Mouse (Mus musculus) forebrain, embryonic 16.5 days (tissue): ENCODE results near the gene Tmem59l. TPM values are rescaled to one million over a fixed set of nuclear protein-coding genes. Genes with fewer than 3 reads are reported as not detected.
A peak's percentile ranks its signal among the peaks of the same experiment; 100 is the strongest.

Source experiments
- ATAC-seq: fragments of 200-750 bp; cut with Nextera tagmentation; 2 replicates; pipeline ENCODE4 v1.8.0; 2017; ENCODE audit warnings: mild to moderate bottlenecking, moderate library complexity
- H3K27ac ChIP-seq: fragments of 300-500 bp; sonication (generic); 2 replicates; pipeline ENCODE4 v1.5.1; 2014; ENCODE audit warnings: low read length, control low read depth
- H3K27me3 ChIP-seq: fragments of 300-500 bp; sonication (generic); replicated peaks from 2 replicates; pipeline ENCODE4 v1.6.1; 2014; ENCODE audit warnings: low read length; ENCODE audit not compliant: control insufficient read depth, insufficient read depth
- H3K36me3 ChIP-seq: fragments of 300-500 bp; sonication (generic); 2 replicates; pipeline ENCODE4 v1.6.1; 2014; ENCODE audit not compliant: control insufficient read depth, insufficient read depth
- H3K4me1 ChIP-seq: fragments of 300-500 bp; sonication (generic); replicated peaks from 2 replicates; pipeline ENCODE4 v1.6.1; 2014; ENCODE audit warnings: low read length; ENCODE audit not compliant: control insufficient read depth, insufficient read depth
- H3K4me2 ChIP-seq: fragments of 300-500 bp; sonication (generic); 2 replicates; pipeline ENCODE4 v1.6.1; 2014; ENCODE audit warnings: mild to moderate bottlenecking, low read length, control low read depth
- H3K4me3 ChIP-seq: fragments of 300-500 bp; sonication (generic); replicated peaks from 2 replicates; pipeline ENCODE4 v1.5.1; 2014; ENCODE audit warnings: mild to moderate bottlenecking, low read length, control low read depth
- H3K9ac ChIP-seq: fragments of 300-500 bp; sonication (generic); replicated peaks from 2 replicates; pipeline ENCODE4 v1.6.1; 2014; ENCODE audit warnings: low read depth, low read length, control low read depth
- H3K9me3 ChIP-seq: fragments of 300-500 bp; sonication (generic); 2 replicates; pipeline ENCODE4 v1.6.1; 2016; ENCODE audit warnings: low read length; ENCODE audit not compliant: control insufficient read depth
- WGBS: fragments of 180-500 bp; shearing (Covaris S2); extraction: QIAGEN DNeasy Blood & Tissue Kit; methylation state at CpG from one replicate; pipeline ENCODE4 v1.1.7; 2014; 5-methylcytosine and 5-hydroxymethylcytosine counted together
- polyA plus RNA-seq: library from polyadenylated mRNA; unstranded; fragments of >200 nt; fragmentation: Nextera tagmentation; extraction: Ambion mirVana; gene quantifications from 2 replicates; pipeline ENCODE4 v1.2.1, GENCODE M21; 2015

Tmem59l gene
- polyA plus RNA-seq, 1 experiment from 2014 or later, result 90.8 TPM

GRCm38 (mm10) chr8:70492664-70493640 lies 5.8 kb upstream of the Tmem59l start, which contains the start of gene Crlf1:
Gene Crlf1, plus strand, starts transcription at chr8:70493158.
- ATAC-seq, result peak; percentile 3; the same call in 1 of the 2 replicates
- H3K4me1 ChIP-seq, result peaks cover 35% of the 10 kb centered on the region
- H3K36me3 ChIP-seq, result no peaks in the 10 kb centered on the region
- under 1% methylated on average over 70 of the region's 93 CpGs for WGBS
- peak within 1 kb of the TSS; percentile 43 for H3K4me3 ChIP-seq
- no peaks in the 10 kb centered on the region for H3K9me3 ChIP-seq
- peak within 1 kb of the TSS; percentile 47 for H3K9ac ChIP-seq
- H3K27ac ChIP-seq, result no peak within 1 kb of the TSS
- peaks cover 89% of the 10 kb centered on the region for H3K27me3 ChIP-seq
- H3K4me2 ChIP-seq, result peak within 1 kb of the TSS; percentile 64

GRCm38 (mm10) chr8:70490880-70491495 lies 3.8 kb upstream of the Tmem59l start:
- Histone ChIP-seq H3K4me2 (no peak overlapping the region), H3K9me3 (no peaks in the 10 kb centered on the region)

GRCm38 (mm10) chr8:70490061-70490879 lies 3.1 kb upstream of the Tmem59l start:
- Histone ChIP-seq H3K27ac (no peak overlapping the region), H3K4me3 (no peak overlapping the region), H3K36me3 (no peaks in the 10 kb centered on the region), H3K4me1 (peaks cover 44% of the 10 kb centered on the region), H3K4me2 (no peak overlapping the region), H3K9me3 (no peaks in the 10 kb centered on the region), H3K27me3 (peaks cover 88% of the 10 kb centered on the region), H3K9ac (no peak overlapping the region)
- 10% methylated on average over 10 of the region's 10 CpGs for WGBS
- no peak for ATAC-seq

More at GRCm38 (mm10) chr8:70490880-70491495, 3.8 kb upstream of the Tmem59l start:
- peaks cover 46% of the 10 kb centered on the region for H3K4me1 ChIP-seq
- peaks cover 88% of the 10 kb centered on the region for H3K27me3 ChIP-seq
- H3K4me3 ChIP-seq, result no peak overlapping the region
- H3K27ac ChIP-seq, result no peak overlapping the region
- no peak for ATAC-seq
- 2% methylated on average over 20 of the region's 20 CpGs for WGBS
- no peak overlapping the region for H3K9ac ChIP-seq
- no peaks in the 10 kb centered on the region for H3K36me3 ChIP-seq

- 1% methylated on average over 27 of the region's 41 CpGs for WGBS
- peaks cover 43% of the 10 kb centered on the region for H3K4me1 ChIP-seq
- peaks cover 88% of the 10 kb centered on the region for H3K27me3 ChIP-seq
These were observed 2.4 kb upstream of the Tmem59l start for GRCm38 (mm10) chr8:70489576-70489975.

GRCm38 (mm10) chr8:70488931-70489470 lies 1.8 kb upstream of the Tmem59l start:
- WGBS, result 2% methylated on average over 14 of the region's 14 CpGs
- H3K36me3 ChIP-seq, result no peaks in the 10 kb centered on the region
- H3K9me3 ChIP-seq, result no peaks in the 10 kb centered on the region
- H3K4me2 ChIP-seq, result 0 out of 2 replicates have a peak overlapping the region, but pooled peaks have one; percentile 17
- peaks cover 40% of the 10 kb centered on the region for H3K4me1 ChIP-seq
- no peak overlapping the region for H3K27ac ChIP-seq
- peaks cover 83% of the 10 kb centered on the region for H3K27me3 ChIP-seq
- H3K9ac ChIP-seq, result no peak overlapping the region
- H3K4me3 ChIP-seq, result no peak overlapping the region
- ATAC-seq, result no peak

More at GRCm38 (mm10) chr8:70489576-70489975, 2.4 kb upstream of the Tmem59l start:
- H3K4me3 ChIP-seq, result no peak overlapping the region
- no peak overlapping the region for H3K9ac ChIP-seq
- no peak overlapping the region for H3K27ac ChIP-seq
- ATAC-seq, result no peak
- no peaks in the 10 kb centered on the region for H3K36me3 ChIP-seq
- no peaks in the 10 kb centered on the region for H3K9me3 ChIP-seq
- peak overlapping the region; percentile 17; the same call in 1 of the 2 replicates for H3K4me2 ChIP-seq

GRCm38 (mm10) chr8:70487993-70488796 lies 1.0 kb upstream of the Tmem59l start:
- Histone ChIP-seq H3K27me3 (peaks cover 75% of the 10 kb centered on the region), H3K36me3 (no peaks in the 10 kb centered on the region), H3K4me3 (peak overlapping the region; percentile 21), H3K27ac (no peak overlapping the region), H3K9ac (peak overlapping the region; percentile 1; the same call in 1 of the 2 replicates), H3K4me1 (peaks cover 32% of the 10 kb centered on the region), H3K4me2 (peak overlapping the region; percentile 84), H3K9me3 (no peaks in the 10 kb centered on the region)
- ATAC-seq, result no peak
- WGBS, result 5% methylated on average over 55 of the region's 55 CpGs

- H3K27me3 ChIP-seq, result peaks cover 55% of the 10 kb centered on the region
- ATAC-seq, result no peak
- WGBS, result 52% methylated on average over 7 of the region's 7 CpGs
These were observed 922 bp downstream of the Tmem59l start for GRCm38 (mm10) chr8:70486191-70486681.

GRCm38 (mm10) chr8:70482943-70483342 lies 4.2 kb downstream of the Tmem59l start:
- Histone ChIP-seq H3K9me3 (no peaks in the 10 kb centered on the region), H3K9ac (no peak overlapping the region), H3K36me3 (no peaks in the 10 kb centered on the region), H3K4me3 (no peak overlapping the region), H3K27me3 (peaks cover 26% of the 10 kb centered on the region), H3K4me2 (no peak overlapping the region), H3K27ac (no peak overlapping the region), H3K4me1 (peaks cover 11% of the 10 kb centered on the region)
- ATAC-seq, result no peak
- WGBS, result 69% methylated on average over 2 of the region's 2 CpGs

More at GRCm38 (mm10) chr8:70486191-70486681, 922 bp downstream of the Tmem59l start:
- Histone ChIP-seq H3K4me3 (peak overlapping the region; percentile 69), H3K36me3 (no peaks in the 10 kb centered on the region), H3K4me2 (peak overlapping the region; percentile 84), H3K4me1 (peaks cover 23% of the 10 kb centered on the region), H3K9me3 (no peaks in the 10 kb centered on the region), H3K27ac (no peak overlapping the region), H3K9ac (peak overlapping the region; percentile 88; the same call in 1 of the 2 replicates)
